ENCODE assay signal across 9 mouse cellular contexts in the genomic region with DNA sequence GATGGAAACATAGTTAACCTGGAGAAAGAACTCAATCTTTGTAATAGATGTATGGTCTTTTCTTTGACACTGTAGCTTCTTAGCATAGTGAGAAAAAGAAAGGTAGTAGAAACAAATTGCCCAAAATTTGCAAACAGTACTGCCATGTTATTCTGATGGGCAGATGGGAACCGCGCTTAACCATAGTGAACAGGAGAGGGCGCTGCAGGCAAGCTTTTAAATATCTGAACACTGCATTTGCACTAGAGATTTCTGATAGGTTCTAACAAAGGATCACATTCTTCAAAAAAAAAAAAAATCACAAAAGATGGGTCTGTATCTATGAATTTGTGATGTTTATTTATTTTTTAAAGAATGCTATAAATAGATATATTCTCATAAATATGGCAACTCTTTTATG. TPM values are rescaled to one million over a fixed set of nuclear protein-coding genes. Genes with fewer than 3 reads are reported as not detected.
DNase-seq lines count a peak whose midpoint lies in the region; ATAC-seq lines count a peak whose summit lies in the region.
"Had no signal": no experiment of that assay in that cellular context is flagged by ENCODE, and none has a peak within 500 bp of the region (broad histone marks: within the 10 kb centered on the region; RNA-seq: fewer than 3 reads in every experiment).

No protein-coding gene starts in this region.

- 2% methylated on average over 3 of the region's 3 CpGs for WGBS in forebrain, embryonic 16.5 days
- WGBS in limb, embryonic 11.5 days: 2% methylated on average over 3 of the region's 3 CpGs

- ATAC-seq in forebrain, embryonic 16.5 days: peak; percentile 82
- no peak for ATAC-seq in limb, embryonic 11.5 days (ENCODE audit: insufficient number of reproducible peaks, low FRiP score, low TSS enrichment, low read depth)
- no peak for ATAC-seq in erythroblast, adult 5-6 weeks (replicated peaks; ENCODE audit: low FRiP score, poor library complexity, severe bottlenecking)

- H3K9me3 ChIP-seq in forebrain, embryonic 16.5 days (ENCODE audit: control insufficient read depth, low read length): no peaks in the 10 kb centered on the region
- no peaks in the 10 kb centered on the region for H3K9me3 ChIP-seq in limb, embryonic 11.5 days (ENCODE audit: control insufficient read depth, low read length)
- H3K9me3 ChIP-seq: hindbrain, embryonic 15.5 days had no signal

- no peak overlapping the region for H3K27ac ChIP-seq in forebrain, embryonic 16.5 days (ENCODE audit: low read length)
- H3K27ac ChIP-seq in limb, embryonic 11.5 days (replicated peaks; ENCODE audit: low read depth, low read length): no peak overlapping the region
- H3K27ac ChIP-seq: hindbrain, embryonic 15.5 days had no signal

- H3K9ac ChIP-seq in forebrain, embryonic 16.5 days (replicated peaks; ENCODE audit: low read depth, low read length): no peak overlapping the region
- H3K9ac ChIP-seq in limb, embryonic 11.5 days (ENCODE audit: low read length): no peak overlapping the region
- H3K9ac ChIP-seq: hindbrain, embryonic 15.5 days had no signal

- no peak overlapping the region for H3K4me3 ChIP-seq in forebrain, embryonic 16.5 days (replicated peaks; ENCODE audit: low read length)
- no peak overlapping the region for H3K4me3 ChIP-seq in limb, embryonic 11.5 days (ENCODE audit: low read depth, low read length)
- H3K4me3 ChIP-seq: hindbrain, embryonic 15.5 days had no signal

- no peak overlapping the region for H3K4me2 ChIP-seq in forebrain, embryonic 16.5 days (ENCODE audit: low read length)
- H3K4me2 ChIP-seq in limb, embryonic 11.5 days (ENCODE audit: low read depth, severe bottlenecking): no peak overlapping the region
- H3K4me2 ChIP-seq: hindbrain, embryonic 15.5 days had no signal

- H3K4me1 ChIP-seq in forebrain, embryonic 16.5 days (replicated peaks; ENCODE audit: control insufficient read depth, insufficient read depth, low read length): no peaks in the 10 kb centered on the region
- no peaks in the 10 kb centered on the region for H3K4me1 ChIP-seq in limb, embryonic 11.5 days (ENCODE audit: control insufficient read depth, insufficient read depth, low read length)
- H3K4me1 ChIP-seq: hindbrain, embryonic 15.5 days had no signal

- DNase-seq in 416B (ENCODE audit: low read depth): peak; percentile 47
- DNase-seq in CD4-positive, CD25-positive, alpha-beta regulatory T cell, adult 2 months (ENCODE audit: low read depth, low spot score): peak; percentile 82
- peak; percentile 49 for DNase-seq in brain, embryonic 18.5 days (ENCODE audit: low read depth, low spot score)
- DNase-seq in kidney, adult 8-10 months: peak; percentile 13 to 62
- peak; percentile 69 for DNase-seq in limb, embryonic 11.5 days (ENCODE audit: low spot score)
- DNase-seq in natural killer cell, adult 2 months (ENCODE audit: low spot score in 2 of 2): peak; percentile 24 to 48

- no peaks in the 10 kb centered on the region for H3K27me3 ChIP-seq in forebrain, embryonic 16.5 days (replicated peaks; ENCODE audit: control insufficient read depth, insufficient read depth, low read length)
- H3K27me3 ChIP-seq in limb, embryonic 11.5 days (ENCODE audit: control insufficient read depth, insufficient read depth, low read length): no peaks in the 10 kb centered on the region
- H3K27me3 ChIP-seq: hindbrain, embryonic 15.5 days had no signal

- no peaks in the 10 kb centered on the region for H3K36me3 ChIP-seq in forebrain, embryonic 16.5 days (ENCODE audit: control insufficient read depth, insufficient read depth)
- no peaks in the 10 kb centered on the region for H3K36me3 ChIP-seq in limb, embryonic 11.5 days (ENCODE audit: control insufficient read depth, insufficient read depth, low read length)
- H3K36me3 ChIP-seq: hindbrain, embryonic 15.5 days had no signal

RNA-seq across cellular contexts. Expression of a gene that starts 8.2 kb away (rescaled TPM):
- 31.2 and 35.6 TPM in 2 replicates for polyA plus RNA-seq in forebrain, embryonic 16.5 days (2015; fragmentation: Nextera tagmentation; extraction: Ambion mirVana)
- polyA plus RNA-seq in limb, embryonic 11.5 days (2014; fragmentation: Nextera tagmentation; extraction: Ambion mirVana): 45.4 and 48.1 TPM in 2 replicates
- total RNA-seq in erythroblast, adult 5-6 weeks (2015; ENCODE audit: low replicate concordance): 6.9 and 9.8 TPM in 2 replicates
- 0.84 and 1.4 TPM in 2 replicates for total RNA-seq in erythroblast, adult 5-6 weeks (2017; ENCODE audit: low replicate concordance)

RNA-seq across cellular contexts. Expression of a gene that starts 58.3 kb away (rescaled TPM):
- 29.9 and 32.0 TPM in 2 replicates for polyA plus RNA-seq in forebrain, embryonic 16.5 days (2015; fragmentation: Nextera tagmentation; extraction: Ambion mirVana)
- 6.1 and 9.0 TPM in 2 replicates for polyA plus RNA-seq in limb, embryonic 11.5 days (2014; fragmentation: Nextera tagmentation; extraction: Ambion mirVana)
- not detected in 2 replicates for total RNA-seq in erythroblast, adult 5-6 weeks (2015; ENCODE audit: low replicate concordance)
- total RNA-seq in erythroblast, adult 5-6 weeks (2017; ENCODE audit: low replicate concordance): not detected in 2 replicates
